Mouse (Mus musculus) spleen, postnatal 10 days (tissue): ENCODE results near the gene Mtpn.
A peak's percentile ranks its signal among the peaks of the same experiment; 100 is the strongest.

ENCODE experiments used
- DNase-seq, 2 experiments: peaks; one replicate each; pipeline ENCODE4 v3.0.0; 2021 to 2022; ENCODE audit warnings: low spot score in 2 of 2

The Mtpn gene

GRCm38 (mm10) chr6:35539304-35540009 lies at the start of gene Mtpn:
Gene Mtpn (minus strand): TSS chr6:35539888.
- DNase-seq = peak; percentile 93 to 99

GRCm38 (mm10) chr6:35568731-35569130 lies 29.0 kb upstream of the Mtpn start:
- DNase-seq = no peak

- peak in 1 of 2 experiments; percentile 43 for DNase-seq
Observed at GRCm38 (mm10) chr6:35567755-35568154, 28.1 kb upstream of the Mtpn start.

- DNase-seq = no peak
Observed at GRCm38 (mm10) chr6:35559950-35560349, 20.3 kb upstream of the Mtpn start.

GRCm38 (mm10) chr6:35544352-35544751 lies 4.7 kb upstream of the Mtpn start:
- DNase-seq = no peak

GRCm38 (mm10) chr6:35542656-35543400 lies 3.1 kb upstream of the Mtpn start:
- no peak for DNase-seq

GRCm38 (mm10) chr6:35540377-35540776 lies 689 bp upstream of the Mtpn start:
- DNase-seq = peak in 1 of 2 experiments; percentile 12

- no peak for DNase-seq
Observed at GRCm38 (mm10) chr6:35538757-35539303, 858 bp downstream of the Mtpn start.

GRCm38 (mm10) chr6:35536021-35536420 lies 3.7 kb downstream of the Mtpn start:
- no peak for DNase-seq

- DNase-seq = no peak
Observed at GRCm38 (mm10) chr6:35513362-35513761, 26.3 kb downstream of the Mtpn start.

GRCm38 (mm10) chr6:35504781-35505180 lies 34.9 kb downstream of the Mtpn start:
- DNase-seq = no peak

- no peak for DNase-seq
Observed at GRCm38 (mm10) chr6:35502904-35503303, 36.8 kb downstream of the Mtpn start.

- no peak for DNase-seq
Observed at GRCm38 (mm10) chr6:35499978-35500667, 39.6 kb downstream of the Mtpn start.

GRCm38 (mm10) chr6:35497406-35497805 lies 42.3 kb downstream of the Mtpn start:
- DNase-seq = no peak

- no peak for DNase-seq
Observed at GRCm38 (mm10) chr6:35493851-35494250, 45.8 kb downstream of the Mtpn start.

- DNase-seq = no peak
Observed at GRCm38 (mm10) chr6:35479651-35480335, 59.9 kb downstream of the Mtpn start.

GRCm38 (mm10) chr6:35476830-35477229 lies 62.9 kb downstream of the Mtpn start:
- no peak for DNase-seq

- no peak for DNase-seq
Observed at GRCm38 (mm10) chr6:35463450-35464395, 76.0 kb downstream of the Mtpn start.

GRCm38 (mm10) chr6:35462484-35462883 lies 77.2 kb downstream of the Mtpn start:
- no peak for DNase-seq
